Mouse (Mus musculus) kidney, adult 2 months (tissue): ENCODE results near the gene Erc2. TPM values are rescaled to one million over a fixed set of nuclear protein-coding genes. Genes with fewer than 3 reads are reported as not detected.
"Not testable (repeated sequence)": the region's sequence is repeated elsewhere in the genome, so short reads cannot be mapped to it uniquely, and the experiment has no call there.

Experiments
- DNase-seq: peaks from one replicate; pipeline ENCODE4 v3.0.0; 2021
- H3K27ac ChIP-seq: fragments of 200-500 bp; 2 replicates; pipeline ENCODE4 v1.5.1; 2012; ENCODE audit warnings: low read depth, low read length, control low read depth, inconsistent platforms; ENCODE audit not compliant: insufficient read depth
- H3K27me3 ChIP-seq: fragments of 200-500 bp; replicated peaks from 2 replicates; pipeline ENCODE4 v1.6.1; 2012; ENCODE audit warnings: mild to moderate bottlenecking, moderate library complexity, low read length, inconsistent platforms; ENCODE audit not compliant: control insufficient read depth, insufficient read depth
- H3K36me3 ChIP-seq: fragments of 200-500 bp; 2 replicates; pipeline ENCODE4 v1.6.1; 2012; ENCODE audit warnings: mild to moderate bottlenecking, moderate library complexity, low read length, inconsistent platforms; ENCODE audit not compliant: control insufficient read depth, insufficient read depth
- H3K4me1 ChIP-seq: fragments of 200-500 bp; 2 replicates; pipeline ENCODE4 v1.6.1; 2011; ENCODE audit warnings: low read length; ENCODE audit not compliant: control insufficient read depth, insufficient read depth
- H3K4me3 ChIP-seq: fragments of 200-500 bp; 2 replicates; pipeline ENCODE4 v1.5.1; 2011; ENCODE audit warnings: mild to moderate bottlenecking, low read depth, low read length, control low read depth; ENCODE audit not compliant: insufficient read depth
- CTCF ChIP-seq: fragments of 200-500 bp; conservative IDR thresholded peaks from 2 replicates; pipeline ENCODE4 v1.5.1; 2011; ENCODE audit warnings: low read depth, mild to moderate bottlenecking, control low read depth, low read length, moderate library complexity, mixed read lengths; ENCODE audit not compliant: insufficient read depth, insufficient read length
- POLR2A ChIP-seq: fragments of 200-500 bp; IDR thresholded peaks from one replicate; pipeline ENCODE4 v1.6.1; 2011; ENCODE audit warnings: low read depth, low read length, control low read depth
- WGBS: fragments of 180-500 bp; shearing (Covaris S2); methylation state at CpG from one replicate; pipeline ENCODE4 v1.1.7; 2018; 5-methylcytosine and 5-hydroxymethylcytosine counted together
- polyA plus RNA-seq: library from polyadenylated mRNA; depleted of rRNA; stranded (reverse); fragments of >200 nt; gene quantifications from 2 replicates; pipeline ENCODE4 v1.2.3, GENCODE M21; 2012; rRNA removed

The Erc2 gene
- 6.2 and 6.9 TPM in 2 replicates for polyA plus RNA-seq

DNA sequence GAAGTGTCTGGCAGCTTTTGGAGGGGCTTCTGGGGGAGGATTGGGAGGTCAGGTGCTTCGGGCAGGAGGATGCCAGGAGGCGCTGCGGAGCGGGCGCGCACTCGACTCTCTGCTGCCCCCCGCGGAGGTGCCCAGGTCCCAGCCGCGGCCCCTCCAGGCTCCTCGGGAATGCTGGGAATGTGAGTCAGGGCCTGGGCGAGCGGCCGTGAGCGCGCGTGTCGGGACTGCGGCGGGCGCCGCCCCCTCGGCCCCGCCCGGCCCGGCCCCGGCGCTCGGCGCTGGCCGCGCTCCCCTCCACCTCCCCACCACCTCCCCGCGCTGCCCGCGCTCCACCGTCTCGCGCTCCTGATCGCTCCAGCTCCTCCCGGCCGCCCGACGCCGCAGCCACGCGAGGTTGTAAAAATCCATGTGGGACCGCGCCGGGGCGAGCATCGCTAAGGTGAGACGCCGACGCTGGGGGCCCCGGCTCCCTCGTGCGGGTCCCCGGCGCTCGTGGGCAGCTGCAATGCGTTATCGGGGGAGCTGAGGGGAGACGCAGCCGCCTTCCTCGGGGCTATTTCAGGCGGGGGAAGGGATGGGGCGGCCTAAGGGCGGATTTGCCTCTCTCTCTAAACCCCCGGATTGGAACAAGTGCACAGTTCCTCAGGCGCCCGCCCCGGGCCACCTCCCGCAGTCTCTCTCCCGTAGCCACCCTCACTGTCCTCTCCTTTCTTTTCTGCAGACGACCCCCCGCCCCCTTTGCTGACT lies at the start of gene Erc2:
Erc2 (plus strand) TSS at position 253 of the 747 bp plus-strand sequence.
- Histone ChIP-seq H3K4me3 (peak within 1 kb of the TSS; percentile 45), H3K4me1 (no peaks in the 10 kb centered on the region), H3K27ac (no peak within 1 kb of the TSS), H3K27me3 (no peaks in the 10 kb centered on the region), H3K36me3 (no peaks in the 10 kb centered on the region)
- TF ChIP-seq POLR2A (no peak), CTCF (peak; percentile 54)
- peak; percentile 85 for DNase-seq
- under 1% methylated on average over 62 of the region's 78 CpGs for WGBS

DNA sequence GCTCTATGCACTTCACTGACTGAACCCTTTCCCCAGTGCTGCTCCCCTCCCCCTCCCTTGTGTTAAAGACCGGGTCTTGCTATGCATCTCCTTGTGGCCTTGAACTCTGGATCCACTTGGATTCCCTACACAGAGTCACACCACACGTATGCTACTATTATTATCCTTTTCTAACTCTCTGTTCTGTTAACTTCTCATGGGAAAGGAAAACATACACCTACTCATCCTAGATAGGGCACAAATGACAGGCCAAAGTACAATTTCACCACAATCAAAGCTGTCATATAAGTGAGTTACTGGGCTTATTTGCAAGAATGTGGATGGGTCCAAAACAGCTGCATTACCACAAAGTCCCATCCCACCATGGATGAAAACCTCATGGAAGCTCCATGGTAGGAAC lies 43.8 kb upstream of the Erc2 start:
- Histone ChIP-seq H3K27me3 (no peaks in the 10 kb centered on the region), H3K36me3 (no peaks in the 10 kb centered on the region), H3K4me3 (no peak overlapping the region), H3K4me1 (no peaks in the 10 kb centered on the region), H3K27ac (no peak overlapping the region)
- TF ChIP-seq CTCF = no peak
- no peak for TF ChIP-seq POLR2A
- no peak for DNase-seq
- WGBS = 88% methylated on average over 2 of the region's 2 CpGs

DNA sequence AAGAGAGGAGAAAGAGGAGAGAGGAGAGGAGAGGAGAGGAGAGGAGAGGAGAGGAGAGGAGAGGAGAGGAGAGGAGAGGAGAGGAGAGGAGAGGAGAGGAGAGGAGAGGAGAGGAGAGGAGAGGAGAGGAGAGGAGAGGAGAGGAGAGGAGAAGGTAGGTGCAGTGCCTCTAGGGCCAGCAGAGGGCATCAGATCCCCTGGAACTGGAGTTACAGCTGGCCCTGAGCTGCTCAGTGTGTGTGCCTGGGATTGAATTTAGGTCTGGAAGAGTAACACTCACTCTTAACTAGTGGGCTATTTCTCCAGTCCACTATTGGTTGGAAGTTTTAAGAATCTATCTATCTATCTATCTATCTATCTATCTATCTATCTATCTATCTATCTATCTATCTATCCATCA lies 32.6 kb upstream of the Erc2 start:
- H3K4me1 ChIP-seq, H3K36me3 ChIP-seq, H3K27ac ChIP-seq, H3K4me3 ChIP-seq, H3K27me3 ChIP-seq: not testable (repeated sequence)
- TF ChIP-seq CTCF = peak; percentile 58
- DNase-seq = peak; percentile 35

DNA sequence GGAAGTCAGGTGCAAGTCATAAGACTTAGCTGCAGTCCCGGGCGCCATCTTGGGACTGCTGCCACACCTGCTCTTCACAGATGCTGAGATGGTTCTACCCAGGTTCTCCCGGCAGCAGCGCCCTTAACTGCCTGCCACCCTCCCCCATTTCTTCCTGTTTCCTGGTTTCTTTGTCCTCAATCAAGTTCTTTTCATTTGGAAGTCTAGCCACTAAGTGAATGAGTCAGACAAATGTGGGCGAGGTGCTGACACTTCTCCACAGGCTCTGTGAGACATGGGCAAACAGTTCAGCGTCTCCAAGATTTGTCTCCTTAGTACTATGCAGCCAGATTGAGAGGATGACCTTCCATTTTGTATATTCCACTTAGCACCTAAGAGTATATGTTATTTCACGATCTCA lies 30.1 kb upstream of the Erc2 start:
- WGBS = 86% methylated on average over 7 of the region's 7 CpGs
- H3K4me3 ChIP-seq = no peak overlapping the region
- no peaks in the 10 kb centered on the region for H3K27me3 ChIP-seq
- TF ChIP-seq POLR2A (no peak), CTCF (no peak)
- H3K27ac ChIP-seq = no peak overlapping the region
- H3K36me3 ChIP-seq = no peaks in the 10 kb centered on the region
- no peak for DNase-seq
- no peaks in the 10 kb centered on the region for H3K4me1 ChIP-seq

DNA sequence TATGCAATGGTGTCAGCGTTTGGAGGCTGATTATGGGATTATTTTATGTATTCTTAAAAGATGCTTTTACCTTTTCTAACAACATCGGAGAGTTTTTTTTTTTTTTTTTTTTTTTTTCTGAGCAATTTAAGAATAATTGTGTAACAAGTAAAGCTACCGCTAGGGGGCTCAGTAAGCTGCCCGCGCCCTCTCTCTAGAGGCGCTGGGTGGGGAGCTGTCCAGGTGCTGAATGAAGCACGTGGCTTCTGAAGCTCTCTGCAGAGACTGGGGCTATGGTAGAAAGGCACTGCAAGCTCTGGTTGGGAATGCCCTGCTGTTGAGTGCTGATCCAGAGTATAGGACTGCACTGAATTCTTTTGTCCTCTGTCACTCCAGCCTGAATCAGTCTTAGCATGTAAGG lies 26.0 kb upstream of the Erc2 start:
- no peak overlapping the region for H3K4me3 ChIP-seq
- DNase-seq = peak; percentile 80
- H3K4me1 ChIP-seq = no peaks in the 10 kb centered on the region
- no peaks in the 10 kb centered on the region for H3K36me3 ChIP-seq
- no peak overlapping the region for H3K27ac ChIP-seq
- 2% methylated on average over 7 of the region's 7 CpGs for WGBS
- H3K27me3 ChIP-seq = no peaks in the 10 kb centered on the region
- TF ChIP-seq POLR2A (no peak), CTCF (peak; percentile 70)

DNA sequence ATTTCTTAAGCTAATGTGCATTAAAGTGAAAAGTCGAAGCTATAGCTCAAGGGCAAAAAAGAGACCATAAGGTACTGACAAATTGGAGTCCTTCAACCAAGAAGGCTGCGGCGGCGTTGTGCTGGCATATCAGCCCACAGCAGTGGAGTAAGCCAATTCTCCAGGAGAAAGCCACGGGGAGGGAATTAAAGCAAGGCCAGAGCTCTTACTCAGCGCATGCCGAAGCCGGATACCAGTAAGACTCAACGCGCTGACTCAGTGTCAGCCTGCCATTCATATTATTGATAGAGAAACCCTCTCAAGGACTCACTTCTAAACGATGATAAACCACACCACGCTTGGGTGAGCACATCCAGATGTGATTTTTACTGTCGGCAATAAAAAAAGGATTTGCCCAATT lies 20.1 kb upstream of the Erc2 start:
- Histone ChIP-seq H3K4me3 (no peak overlapping the region), H3K27ac (no peak overlapping the region), H3K4me1 (no peaks in the 10 kb centered on the region), H3K27me3 (no peaks in the 10 kb centered on the region), H3K36me3 (no peaks in the 10 kb centered on the region)
- no peak for DNase-seq
- WGBS = 61% methylated on average over 13 of the region's 13 CpGs
- no peak for TF ChIP-seq POLR2A
- no peak for TF ChIP-seq CTCF

DNA sequence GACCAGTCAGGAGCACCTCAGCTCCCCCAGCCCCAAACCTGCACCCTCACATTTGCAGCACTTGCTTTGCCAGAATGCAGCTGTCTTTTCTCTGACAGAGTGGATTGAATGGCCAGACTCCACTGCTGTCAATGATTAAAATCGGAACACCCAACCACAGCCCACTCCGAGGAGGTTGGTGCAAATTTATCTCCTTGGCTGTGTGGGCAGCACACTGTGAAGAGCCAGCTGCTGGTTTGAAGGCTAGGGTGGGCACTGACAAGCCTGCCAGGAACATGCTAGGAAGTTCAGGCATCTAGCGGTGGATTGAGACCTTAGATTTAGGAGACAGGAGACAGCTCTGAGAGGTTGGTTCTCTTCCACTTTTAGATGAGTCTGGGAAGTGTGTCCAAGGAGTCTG lies 14.8 kb upstream of the Erc2 start:
- Histone ChIP-seq H3K4me3 (no peak overlapping the region), H3K27me3 (no peaks in the 10 kb centered on the region), H3K36me3 (no peaks in the 10 kb centered on the region), H3K4me1 (no peaks in the 10 kb centered on the region; the same call in 1 of the 2 replicates), H3K27ac (no peak overlapping the region)
- DNase-seq = no peak
- WGBS = 26% methylated on average over 3 of the region's 3 CpGs
- TF ChIP-seq POLR2A = no peak
- no peak for TF ChIP-seq CTCF
